Mouse (Mus musculus) liver, postnatal 0 days (tissue): ENCODE results near the gene Cyp27b1.

Experiments
- CTCF ChIP-seq: sonication (generic); IDR thresholded peaks from 2 replicates; pipeline ENCODE4 v1.5.1; 2016; ENCODE audit warnings: antibody characterized with exemption, low read depth
- EP300 ChIP-seq: IDR thresholded peaks from 2 replicates; pipeline ENCODE4 v1.6.1; 2016; ENCODE audit warnings: antibody characterized with exemption, low read depth, mild to moderate bottlenecking

GRCm38 (mm10) chr10:127080901-127081780 is 33.1 kb downstream of the Cyp27b1 start:
- TF ChIP-seq CTCF, result no peak
- no peak for TF ChIP-seq EP300
